Mouse (Mus musculus) embryo, embryonic 9.5 days (tissue): Measurements from ENCODE around the gene Rictor.
"Not testable (repeated sequence)": the region's sequence is repeated elsewhere in the genome, so short reads cannot be mapped to it uniquely, and the experiment has no call there.

ENCODE experiments used
- DNase-seq: peaks from one replicate; pipeline ENCODE4 v3.0.0-alpha.2; 2017; ENCODE audit errors: extremely low spot score

The Rictor gene

GRCm38 (mm10) chr15:6733076-6733475 lies 24.9 kb downstream of the Rictor start:
- DNase-seq = no peak

GRCm38 (mm10) chr15:6739180-6739579 lies 31.0 kb downstream of the Rictor start:
- no peak for DNase-seq

GRCm38 (mm10) chr15:6742337-6743025 lies 34.3 kb downstream of the Rictor start:
- no peak for DNase-seq

- DNase-seq = no peak
These were observed 35.5 kb downstream of the Rictor start for GRCm38 (mm10) chr15:6743723-6744122.

- DNase-seq = not testable (repeated sequence)
These were observed 38.3 kb downstream of the Rictor start for GRCm38 (mm10) chr15:6746301-6746983.

- DNase-seq = no peak
These were observed 38.8 kb downstream of the Rictor start for GRCm38 (mm10) chr15:6747001-6747400.

- no peak for DNase-seq
These were observed 46.2 kb downstream of the Rictor start for GRCm38 (mm10) chr15:6754400-6754799.

- DNase-seq = no peak
These were observed 64.1 kb downstream of the Rictor start for GRCm38 (mm10) chr15:6772265-6772664.

GRCm38 (mm10) chr15:6786212-6786611 lies 78.0 kb downstream of the Rictor start:
- DNase-seq = no peak

GRCm38 (mm10) chr15:6787236-6787635 lies 79.1 kb downstream of the Rictor start:
- DNase-seq = no peak

GRCm38 (mm10) chr15:6790011-6790410 lies 81.8 kb downstream of the Rictor start:
- DNase-seq = no peak

GRCm38 (mm10) chr15:6791648-6792047 lies 83.5 kb downstream of the Rictor start:
- no peak for DNase-seq

GRCm38 (mm10) chr15:6792846-6793245 lies 84.7 kb downstream of the Rictor start:
- no peak for DNase-seq

GRCm38 (mm10) chr15:6801212-6801611 lies 93.0 kb downstream of the Rictor start:
- not testable (repeated sequence) for DNase-seq

GRCm38 (mm10) chr15:6815807-6816206 lies 107.6 kb downstream of the Rictor start:
- no peak for DNase-seq

- peak; percentile 10 for DNase-seq
These were observed 132.0 kb downstream of the Rictor start for GRCm38 (mm10) chr15:6840199-6840598.

GRCm38 (mm10) chr15:6849851-6850250 lies 141.7 kb downstream of the Rictor start:
- no peak for DNase-seq
